Mouse (Mus musculus): ENCODE data around the gene Apbb1ip.
"Not testable (repeated sequence)": the region's sequence is repeated elsewhere in the genome, so short reads cannot be mapped to it uniquely, and the experiment has no call there.

The Apbb1ip gene

GRCm38 (mm10) chr2:22816231-22816630, 42.3 kb downstream of the Apbb1ip start:
- no peak for DNase-seq (ENCODE audit: low spot score in 2 of 2)

- no peak for DNase-seq (ENCODE audit: low spot score in 2 of 2)
Observed at GRCm38 (mm10) chr2:22822293-22822692, 48.4 kb downstream of the Apbb1ip start.

- DNase-seq (ENCODE audit: low spot score in 2 of 2), result no peak
Observed at GRCm38 (mm10) chr2:22845514-22845913, 71.6 kb downstream of the Apbb1ip start.

GRCm38 (mm10) chr2:22851900-22852299, 78.0 kb downstream of the Apbb1ip start:
- DNase-seq (ENCODE audit: low spot score in 2 of 2), result no peak

GRCm38 (mm10) chr2:22857501-22857900, 83.6 kb downstream of the Apbb1ip start:
- DNase-seq (ENCODE audit: low spot score in 2 of 2), result peak; percentile 25 to 34

- DNase-seq (ENCODE audit: low spot score in 2 of 2), result no peak
Observed at GRCm38 (mm10) chr2:22862194-22862593, 88.3 kb downstream of the Apbb1ip start.

- DNase-seq (ENCODE audit: low spot score in 2 of 2), result peak; percentile 77 to 87
Observed at GRCm38 (mm10) chr2:22864394-22865037, 90.6 kb downstream of the Apbb1ip start.

- no peak for DNase-seq (ENCODE audit: low spot score in 2 of 2)
Observed at GRCm38 (mm10) chr2:22865818-22866217, 91.9 kb downstream of the Apbb1ip start.

GRCm38 (mm10) chr2:22866894-22867424, 93.1 kb downstream of the Apbb1ip start:
- DNase-seq (ENCODE audit: low spot score in 2 of 2), result no peak

GRCm38 (mm10) chr2:22873159-22873558, 99.3 kb downstream of the Apbb1ip start:
- DNase-seq (ENCODE audit: low spot score in 2 of 2), result no peak

GRCm38 (mm10) chr2:22874628-22875027, 100.7 kb downstream of the Apbb1ip start:
- DNase-seq (ENCODE audit: low spot score in 2 of 2), result no peak

GRCm38 (mm10) chr2:22876614-22877013, 102.7 kb downstream of the Apbb1ip start:
- DNase-seq (ENCODE audit: low spot score in 2 of 2), result no peak

- no peak for DNase-seq (ENCODE audit: low spot score in 2 of 2)
Observed at GRCm38 (mm10) chr2:22878781-22879180, 104.9 kb downstream of the Apbb1ip start.

- not testable (repeated sequence) for DNase-seq (ENCODE audit: low spot score in 2 of 2)
Observed at GRCm38 (mm10) chr2:22880726-22881125, 106.8 kb downstream of the Apbb1ip start.

GRCm38 (mm10) chr2:22894932-22895281, 121.0 kb downstream of the Apbb1ip start:
- DNase-seq (ENCODE audit: low spot score in 2 of 2), result no peak

GRCm38 (mm10) chr2:22895282-22896273, 121.7 kb downstream of the Apbb1ip start, which contains the start of gene Pdss1:
Gene Pdss1, plus strand, starts transcription at chr2:22895522.
- peak; percentile 93 to 94 for DNase-seq (ENCODE audit: low spot score in 2 of 2)

- DNase-seq (ENCODE audit: low spot score in 2 of 2), result no peak
Observed at GRCm38 (mm10) chr2:22903947-22904346, 130.1 kb downstream of the Apbb1ip start.

- no peak for DNase-seq (ENCODE audit: low spot score in 2 of 2)
Observed at GRCm38 (mm10) chr2:22914421-22914820, 140.5 kb downstream of the Apbb1ip start.

- no peak for DNase-seq (ENCODE audit: low spot score in 2 of 2)
Observed at GRCm38 (mm10) chr2:22918651-22919050, 144.8 kb downstream of the Apbb1ip start.
